Comparison of ENCODE assay signal across 14 mouse cellular contexts in genomic region chr2:163699078-163699780, GRCm38 (mm10). TPM values are rescaled to one million over a fixed set of nuclear protein-coding genes. Genes with fewer than 3 reads are reported as not detected.
DNase-seq lines count a peak whose midpoint lies in the region; ATAC-seq and TF ChIP-seq lines count a peak whose summit lies in the region.
"Had no signal": no experiment of that assay in that cellular context is flagged by ENCODE, and none has a peak within 500 bp of the region (broad histone marks: within the 10 kb centered on the region; RNA-seq: fewer than 3 reads in every experiment).

No protein-coding gene starts in this region.

- H3K4me3 ChIP-seq in hindbrain, postnatal 0 days (ENCODE audit: low read length): no peak overlapping the region
- no peak overlapping the region for H3K4me3 ChIP-seq in hindbrain, embryonic 13.5 days
- H3K4me3 ChIP-seq in stomach, embryonic 14.5 days (ENCODE audit: low read depth, low read length): no peak overlapping the region
- no peak overlapping the region for H3K4me3 ChIP-seq in stomach, postnatal 0 days (ENCODE audit: low read depth, low read length)
- H3K4me3 ChIP-seq in heart, postnatal 0 days (ENCODE audit: low read depth, low read length): no peak overlapping the region
- H3K4me3 ChIP-seq in stomach, embryonic 15.5 days (replicated peaks): no peak overlapping the region
- H3K4me3 ChIP-seq: embryonic facial prominence, embryonic 13.5 days had no signal

- H3K4me2 ChIP-seq in hindbrain, postnatal 0 days (ENCODE audit: low read depth, low read length): no peak overlapping the region
- no peak overlapping the region for H3K4me2 ChIP-seq in hindbrain, embryonic 13.5 days
- no peak overlapping the region for H3K4me2 ChIP-seq in stomach, embryonic 14.5 days (replicated peaks; ENCODE audit: low read depth, low read length)
- H3K4me2 ChIP-seq in stomach, postnatal 0 days (replicated peaks; ENCODE audit: low read depth): no peak overlapping the region
- H3K4me2 ChIP-seq in heart, postnatal 0 days (ENCODE audit: low read depth, low read length): no peak overlapping the region
- no peak overlapping the region for H3K4me2 ChIP-seq in stomach, embryonic 15.5 days
- H3K4me2 ChIP-seq: embryonic facial prominence, embryonic 13.5 days had no signal

- no peaks in the 10 kb centered on the region for H3K9me3 ChIP-seq in hindbrain, postnatal 0 days (ENCODE audit: low read length)
- no peaks in the 10 kb centered on the region for H3K9me3 ChIP-seq in hindbrain, embryonic 13.5 days
- H3K9me3 ChIP-seq in stomach, embryonic 14.5 days (ENCODE audit: control insufficient read depth, low read depth, low read length): no peaks in the 10 kb centered on the region
- H3K9me3 ChIP-seq in stomach, postnatal 0 days (ENCODE audit: control insufficient read depth, low read length): no peaks in the 10 kb centered on the region
- no peaks in the 10 kb centered on the region for H3K9me3 ChIP-seq in heart, postnatal 0 days (replicated peaks; ENCODE audit: control insufficient read depth, low read length)
- no peaks in the 10 kb centered on the region for H3K9me3 ChIP-seq in stomach, embryonic 15.5 days
- H3K9me3 ChIP-seq: embryonic facial prominence, embryonic 13.5 days had no signal

- peak; percentile 47; the same call in 1 of the 2 replicates for ATAC-seq in hindbrain, postnatal 0 days
- ATAC-seq in hindbrain, embryonic 13.5 days (ENCODE audit: low FRiP score): no peak
- ATAC-seq in stomach, embryonic 14.5 days (ENCODE audit: insufficient number of reproducible peaks, insufficient read depth, low FRiP score, low read depth): no peak
- no peak for ATAC-seq in stomach, postnatal 0 days (ENCODE audit: low FRiP score, low TSS enrichment)
- ATAC-seq in heart, postnatal 0 days (ENCODE audit: insufficient read depth, low read depth): peak; percentile 40
- ATAC-seq in stomach, embryonic 15.5 days (ENCODE audit: insufficient read depth, low FRiP score, low read depth): no peak
- ATAC-seq: activated CD4-positive, CD25-positive, alpha-beta regulatory T cell, adult 4 months; midbrain, embryonic 16.5 days had no signal

- no peak for TF ChIP-seq EP300 in stomach, postnatal 0 days (optimal IDR thresholded peaks at IDR 0.05)
- no peak for TF ChIP-seq EP300 in heart, postnatal 0 days (IDR thresholded peaks at IDR 0.05; ENCODE audit: low read depth)

- peak; percentile 18 for DNase-seq in hindbrain, postnatal 0 days (ENCODE audit: low spot score)
- no peak for DNase-seq in stomach, postnatal 0 days (ENCODE audit: low spot score)
- no peak for DNase-seq in heart, postnatal 0 days (ENCODE audit: low spot score)
- no peak for DNase-seq in gastrocnemius, postnatal 36 days
- DNase-seq in urinary bladder, adult 2 months (ENCODE audit: low spot score): no peak
- DNase-seq: kidney, adult 2 months; layer of hippocampus, adult 9-11 months; thymus, postnatal 4 days had no signal

- H3K4me1 ChIP-seq in hindbrain, postnatal 0 days (ENCODE audit: insufficient read depth, low read length): peaks cover 4% of the 10 kb centered on the region; the same call in 1 of the 2 replicates
- H3K4me1 ChIP-seq in hindbrain, embryonic 13.5 days (replicated peaks): peaks cover 24% of the 10 kb centered on the region
- H3K4me1 ChIP-seq in stomach, embryonic 14.5 days (ENCODE audit: control insufficient read depth, insufficient read depth, low read length): peaks cover 15% of the 10 kb centered on the region; the same call in 1 of the 2 replicates
- no peaks in the 10 kb centered on the region for H3K4me1 ChIP-seq in stomach, postnatal 0 days (replicated peaks; ENCODE audit: control insufficient read depth, insufficient read depth)
- peaks cover 76% of the 10 kb centered on the region for H3K4me1 ChIP-seq in heart, postnatal 0 days (ENCODE audit: control insufficient read depth, insufficient read depth)
- 0 out of 2 replicates have a peak, but pooled peaks cover 20% of the 10 kb centered on the region for H3K4me1 ChIP-seq in stomach, embryonic 15.5 days

- H3K9ac ChIP-seq in hindbrain, postnatal 0 days (replicated peaks; ENCODE audit: low read length): no peak overlapping the region
- H3K9ac ChIP-seq in hindbrain, embryonic 13.5 days: no peak overlapping the region
- H3K9ac ChIP-seq in stomach, embryonic 14.5 days (replicated peaks; ENCODE audit: low read depth, low read length): no peak overlapping the region
- no peak overlapping the region for H3K9ac ChIP-seq in stomach, postnatal 0 days (ENCODE audit: low read length)
- no peak overlapping the region for H3K9ac ChIP-seq in heart, postnatal 0 days (replicated peaks; ENCODE audit: low read depth, low read length)
- H3K9ac ChIP-seq in stomach, embryonic 15.5 days: no peak overlapping the region
- H3K9ac ChIP-seq: embryonic facial prominence, embryonic 13.5 days had no signal

- TF ChIP-seq CTCF in hindbrain, postnatal 0 days (IDR thresholded peaks at IDR 0.05; ENCODE audit: low read depth): peak; percentile 38
- TF ChIP-seq CTCF in stomach, postnatal 0 days (IDR thresholded peaks at IDR 0.05; ENCODE audit: low read depth): no peak
- no peak; the same call in 1 of the 2 replicates for TF ChIP-seq CTCF in heart, postnatal 0 days (IDR thresholded peaks at IDR 0.05; ENCODE audit: low read depth)

- intact Hi-C loops in gastrocnemius, postnatal 36 days (cut with DNase I): loop anchor here (2.0 kb wide), 1 partner anchor 14 kb away; no protein-coding TSS in a partner anchor

- no peaks in the 10 kb centered on the region for H3K27me3 ChIP-seq in hindbrain, postnatal 0 days (ENCODE audit: insufficient read depth, low read length)
- H3K27me3 ChIP-seq in hindbrain, embryonic 13.5 days: no peaks in the 10 kb centered on the region
- no peaks in the 10 kb centered on the region for H3K27me3 ChIP-seq in stomach, embryonic 14.5 days (ENCODE audit: control insufficient read depth, insufficient read depth, low read length)
- H3K27me3 ChIP-seq in stomach, postnatal 0 days (ENCODE audit: control insufficient read depth, insufficient read depth, low read length): no peaks in the 10 kb centered on the region
- H3K27me3 ChIP-seq in heart, postnatal 0 days (ENCODE audit: control insufficient read depth, insufficient read depth, low read length): no peaks in the 10 kb centered on the region
- H3K27me3 ChIP-seq in stomach, embryonic 15.5 days (replicated peaks): no peaks in the 10 kb centered on the region
- H3K27me3 ChIP-seq: embryonic facial prominence, embryonic 13.5 days had no signal

- H3K27ac ChIP-seq in hindbrain, postnatal 0 days: no peak overlapping the region
- H3K27ac ChIP-seq in hindbrain, embryonic 13.5 days: no peak overlapping the region
- peak overlapping the region; percentile 44; the same call in 1 of the 2 replicates for H3K27ac ChIP-seq in stomach, embryonic 14.5 days (ENCODE audit: low read length)
- H3K27ac ChIP-seq in stomach, postnatal 0 days (replicated peaks): no peak overlapping the region
- H3K27ac ChIP-seq in heart, postnatal 0 days (ENCODE audit: low read depth): peak overlapping the region; percentile 79
- peak overlapping the region; percentile 63; the same call in 1 of the 2 replicates for H3K27ac ChIP-seq in stomach, embryonic 15.5 days
- H3K27ac ChIP-seq: embryonic facial prominence, embryonic 13.5 days had no signal

- 62% methylated on average over 11 of the region's 11 CpGs for WGBS in hindbrain, postnatal 0 days
- 80% methylated on average over 11 of the region's 11 CpGs for WGBS in hindbrain, embryonic 13.5 days
- WGBS in stomach, embryonic 14.5 days: 84% methylated on average over 11 of the region's 11 CpGs
- WGBS in stomach, postnatal 0 days: 81% methylated on average over 11 of the region's 11 CpGs
- 47% methylated on average over 11 of the region's 11 CpGs for WGBS in heart, postnatal 0 days
- WGBS in stomach, embryonic 15.5 days: 80% methylated on average over 11 of the region's 11 CpGs

- H3K36me3 ChIP-seq in hindbrain, postnatal 0 days (ENCODE audit: insufficient read depth, low read length): no peaks in the 10 kb centered on the region; the same call in 1 of the 2 replicates
- no peaks in the 10 kb centered on the region; the same call in 1 of the 2 replicates for H3K36me3 ChIP-seq in hindbrain, embryonic 13.5 days
- H3K36me3 ChIP-seq in stomach, embryonic 14.5 days (ENCODE audit: control insufficient read depth, insufficient read depth, low read length): no peaks in the 10 kb centered on the region
- H3K36me3 ChIP-seq in stomach, postnatal 0 days (ENCODE audit: control insufficient read depth, insufficient read depth, low read length): no peaks in the 10 kb centered on the region
- peaks cover 3% of the 10 kb centered on the region; the same call in 1 of the 2 replicates for H3K36me3 ChIP-seq in heart, postnatal 0 days (replicated peaks; ENCODE audit: control insufficient read depth, insufficient read depth, low read length)
- no peaks in the 10 kb centered on the region for H3K36me3 ChIP-seq in stomach, embryonic 15.5 days
- H3K36me3 ChIP-seq: embryonic facial prominence, embryonic 13.5 days had no signal

RNA-seq across cellular contexts. Expression of gene Pkig, which starts 41.0 kb away (rescaled TPM):
- total RNA-seq in hindbrain, postnatal 0 days (2014; rRNA removed): 70.8 and 95.2 TPM in 2 replicates
- polyA plus RNA-seq in hindbrain, postnatal 0 days (2015; fragmentation: Nextera tagmentation; extraction: Ambion mirVana): 136 and 141 TPM in 2 replicates
- 110 and 119 TPM in 2 replicates for polyA plus RNA-seq in hindbrain, embryonic 13.5 days (2015; fragmentation: Nextera tagmentation; extraction: Ambion mirVana)
- 105 and 110 TPM in 2 replicates for polyA plus RNA-seq in stomach, embryonic 14.5 days (2014; fragmentation: Nextera tagmentation; extraction: Ambion mirVana)
- polyA plus RNA-seq in stomach, postnatal 0 days (2015; fragmentation: Nextera tagmentation; extraction: Ambion mirVana): 60.9 and 66.3 TPM in 2 replicates
- total RNA-seq in heart, postnatal 0 days (2014; rRNA removed; ENCODE audit: low replicate concordance): 363 and 431 TPM in 2 replicates
- 495 and 511 TPM in 2 replicates for polyA plus RNA-seq in heart, postnatal 0 days (2015; fragmentation: Nextera tagmentation; extraction: Ambion mirVana)
- 105 and 117 TPM in 2 replicates for polyA plus RNA-seq in stomach, embryonic 15.5 days (2015; fragmentation: Nextera tagmentation; extraction: Ambion mirVana)
- 10 to 100 TPM; 80.1 to 98.9 TPM for total RNA-seq in gastrocnemius, postnatal 36 days (2021)
- 83.9 and 114 TPM in 2 replicates for polyA plus RNA-seq in urinary bladder, adult 2 months (2012; rRNA removed)

RNA-seq across cellular contexts. Expression of gene Ada, which starts 50.8 kb away (rescaled TPM):
- 2.2 and 3.4 TPM in 2 replicates for total RNA-seq in hindbrain, postnatal 0 days (2014; rRNA removed)
- 3.2 and 3.4 TPM in 2 replicates for polyA plus RNA-seq in hindbrain, postnatal 0 days (2015; fragmentation: Nextera tagmentation; extraction: Ambion mirVana)
- polyA plus RNA-seq in hindbrain, embryonic 13.5 days (2015; fragmentation: Nextera tagmentation; extraction: Ambion mirVana): 2.8 and 3.2 TPM in 2 replicates
- 6.8 and 6.9 TPM in 2 replicates for polyA plus RNA-seq in stomach, embryonic 14.5 days (2014; fragmentation: Nextera tagmentation; extraction: Ambion mirVana)
- polyA plus RNA-seq in stomach, postnatal 0 days (2015; fragmentation: Nextera tagmentation; extraction: Ambion mirVana): 9.7 and 13.6 TPM in 2 replicates
- total RNA-seq in heart, postnatal 0 days (2014; rRNA removed; ENCODE audit: low replicate concordance): 2.4 and 4.1 TPM in 2 replicates
- polyA plus RNA-seq in heart, postnatal 0 days (2015; fragmentation: Nextera tagmentation; extraction: Ambion mirVana): 1.9 and 2.2 TPM in 2 replicates
- polyA plus RNA-seq in stomach, embryonic 15.5 days (2015; fragmentation: Nextera tagmentation; extraction: Ambion mirVana): 6.1 and 6.4 TPM in 2 replicates
- under 1 TPM; 0.25 to 0.79 TPM for total RNA-seq in gastrocnemius, postnatal 36 days (2021)
- 8.7 and 9.5 TPM in 2 replicates for polyA plus RNA-seq in urinary bladder, adult 2 months (2012; rRNA removed)

RNA-seq across cellular contexts. Expression of gene Serinc3, which starts 54.3 kb away (rescaled TPM):
- 82.6 and 97.4 TPM in 2 replicates for total RNA-seq in hindbrain, postnatal 0 days (2014; rRNA removed)
- polyA plus RNA-seq in hindbrain, postnatal 0 days (2015; fragmentation: Nextera tagmentation; extraction: Ambion mirVana): 35.9 and 36.5 TPM in 2 replicates
- polyA plus RNA-seq in hindbrain, embryonic 13.5 days (2015; fragmentation: Nextera tagmentation; extraction: Ambion mirVana): 37.5 and 38.7 TPM in 2 replicates
- polyA plus RNA-seq in stomach, embryonic 14.5 days (2014; fragmentation: Nextera tagmentation; extraction: Ambion mirVana): 46.2 and 52.7 TPM in 2 replicates
- 35.8 and 36.4 TPM in 2 replicates for polyA plus RNA-seq in stomach, postnatal 0 days (2015; fragmentation: Nextera tagmentation; extraction: Ambion mirVana)
- 181 and 193 TPM in 2 replicates for total RNA-seq in heart, postnatal 0 days (2014; rRNA removed; ENCODE audit: low replicate concordance)
- 61.3 and 62.4 TPM in 2 replicates for polyA plus RNA-seq in heart, postnatal 0 days (2015; fragmentation: Nextera tagmentation; extraction: Ambion mirVana)
- 46.3 and 49.1 TPM in 2 replicates for polyA plus RNA-seq in stomach, embryonic 15.5 days (2015; fragmentation: Nextera tagmentation; extraction: Ambion mirVana)
- 100 to 1,000 TPM; 101 to 136 TPM for total RNA-seq in gastrocnemius, postnatal 36 days (2021)
- 321 and 344 TPM in 2 replicates for polyA plus RNA-seq in urinary bladder, adult 2 months (2012; rRNA removed)

Comparison
In these comparisons a context has a peak if more than half of its experiments do, and no peak if none do; other contexts are left out.
1. ATAC-seq: peak in hindbrain, postnatal 0 days (single experiment) and heart, postnatal 0 days (single experiment); none in hindbrain, embryonic 13.5 days (single experiment), stomach, embryonic 14.5 days (single experiment), stomach, postnatal 0 days (single experiment) and stomach, embryonic 15.5 days (single experiment).
2. H3K27ac ChIP-seq: peak in stomach, embryonic 14.5 days (single experiment), heart, postnatal 0 days (single experiment) and stomach, embryonic 15.5 days (single experiment); none in hindbrain, postnatal 0 days (single experiment), hindbrain, embryonic 13.5 days (single experiment) and stomach, postnatal 0 days (single experiment).